Comparison of ENCODE assay signal across 24 mouse cellular contexts in the genomic region with DNA sequence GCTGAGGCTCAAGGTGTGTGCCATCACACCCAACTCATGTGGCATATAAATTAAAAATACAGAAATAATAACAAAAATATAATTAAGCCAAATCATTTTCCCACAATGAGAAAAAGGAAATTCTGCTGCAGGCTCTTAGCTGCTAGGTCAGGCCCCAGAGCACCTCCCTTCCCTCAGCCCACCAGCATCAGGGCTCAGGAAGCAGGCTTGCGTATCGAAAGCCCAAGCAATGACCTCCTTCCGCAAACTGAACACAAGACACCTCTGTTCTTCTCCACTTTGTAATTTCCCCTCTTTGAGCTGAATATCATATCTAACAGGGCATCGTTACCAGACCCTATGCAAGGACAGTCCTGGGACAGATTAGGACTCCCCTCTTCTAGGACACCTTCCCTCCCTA. TPM values are rescaled to one million over a fixed set of nuclear protein-coding genes. Genes with fewer than 3 reads are reported as not detected.
"Had no signal": no experiment of that assay in that cellular context is flagged by ENCODE, and none has a peak within 500 bp of the region (broad histone marks: within the 10 kb centered on the region; RNA-seq: fewer than 3 reads in every experiment).

No protein-coding gene starts in this region.

- DNase-seq: liver, embryonic 13.5 days; liver, postnatal 0 days; lung, adult 2 months; lung, postnatal 14 days; lung, postnatal 36 days; retina, postnatal 1 day; right cerebral cortex, adult 18-20 months; right cerebral cortex, postnatal 25 days; right cerebral cortex, postnatal 4 days; spleen, adult 18-20 months; thymus, adult 18-20 months; thymus, postnatal 14 days; thymus, postnatal 36 days had no signal

- H3K9me3 ChIP-seq: liver, embryonic 13.5 days; liver, embryonic 15.5 days; lung, embryonic 15.5 days; midbrain, embryonic 10.5 days; midbrain, embryonic 15.5 days; neural tube, embryonic 15.5 days had no signal

- H3K9ac ChIP-seq: liver, embryonic 13.5 days; liver, embryonic 15.5 days; liver, postnatal 0 days; lung, embryonic 15.5 days; midbrain, embryonic 13.5 days; midbrain, embryonic 15.5 days; neural tube, embryonic 13.5 days; neural tube, embryonic 15.5 days had no signal

- H3K36me3 ChIP-seq: lung, embryonic 15.5 days; midbrain, embryonic 10.5 days; midbrain, embryonic 13.5 days; midbrain, embryonic 15.5 days; neural tube, embryonic 13.5 days; neural tube, embryonic 15.5 days had no signal

- H3K4me2 ChIP-seq: liver, embryonic 13.5 days; liver, embryonic 15.5 days; lung, embryonic 15.5 days; midbrain, embryonic 13.5 days; midbrain, embryonic 15.5 days; neural tube, embryonic 13.5 days; neural tube, embryonic 15.5 days had no signal

- ATAC-seq: liver, postnatal 0 days; lung, postnatal 0 days; midbrain, embryonic 13.5 days; midbrain, embryonic 15.5 days had no signal

- H3K27ac ChIP-seq: liver, embryonic 13.5 days; liver, embryonic 15.5 days; lung, embryonic 15.5 days; macrophage; midbrain, embryonic 10.5 days; midbrain, embryonic 13.5 days; midbrain, embryonic 15.5 days; neural tube, embryonic 13.5 days; neural tube, embryonic 15.5 days had no signal

- H3K4me3 ChIP-seq: liver, embryonic 13.5 days; liver, embryonic 15.5 days; lung, embryonic 15.5 days; megakaryocyte, embryonic 14.5 days; midbrain, embryonic 10.5 days; midbrain, embryonic 13.5 days; midbrain, embryonic 15.5 days; myocyte; neural tube, embryonic 13.5 days; neural tube, embryonic 15.5 days had no signal

RNA-seq across cellular contexts. Expression of gene Marc1, which starts 5.4 kb away (rescaled TPM):
- polyA plus RNA-seq: macrophage; midbrain, embryonic 10.5 days; midbrain, embryonic 13.5 days; midbrain, embryonic 15.5 days; myocyte; neural tube, embryonic 13.5 days had no signal
